Mouse (Mus musculus) embryonic facial prominence, embryonic 12.5 days (tissue): ENCODE data around the gene Dop1b. TPM values are rescaled to one million over a fixed set of nuclear protein-coding genes. Genes with fewer than 3 reads are reported as not detected.

Experiments
- ATAC-seq: fragments of 200-750 bp; cut with Nextera tagmentation; 2 replicates; pipeline ENCODE4 v1.8.0; 2017; ENCODE audit not compliant: insufficient number of reproducible peaks, insufficient read depth, low FRiP score, low TSS enrichment
- H3K27ac ChIP-seq: fragments of 300-500 bp; sonication (generic); 2 replicates; pipeline ENCODE4 v1.5.1; 2016; ENCODE audit warnings: mild to moderate bottlenecking
- H3K27me3 ChIP-seq: fragments of 300-500 bp; sonication (generic); 2 replicates; pipeline ENCODE4 v1.6.1; 2016; ENCODE audit warnings: mild to moderate bottlenecking, moderate library complexity
- H3K36me3 ChIP-seq: fragments of 300-500 bp; sonication (generic); 2 replicates; pipeline ENCODE4 v1.6.1; 2016; ENCODE audit warnings: mild to moderate bottlenecking
- H3K4me1 ChIP-seq: fragments of 300-500 bp; sonication (generic); 2 replicates; pipeline ENCODE4 v1.6.1; 2016
- H3K4me2 ChIP-seq: fragments of 300-500 bp; sonication (generic); replicated peaks from 2 replicates; pipeline ENCODE4 v1.6.1; 2016; ENCODE audit warnings: mild to moderate bottlenecking, moderate library complexity
- H3K4me3 ChIP-seq: fragments of 300-500 bp; sonication (generic); 2 replicates; pipeline ENCODE4 v1.5.1; 2016; ENCODE audit warnings: mild to moderate bottlenecking
- H3K9ac ChIP-seq: fragments of 300-500 bp; sonication (generic); 2 replicates; pipeline ENCODE4 v1.6.1; 2016; ENCODE audit warnings: mild to moderate bottlenecking, moderate library complexity
- H3K9me3 ChIP-seq: fragments of 300-500 bp; sonication (generic); 2 replicates; pipeline ENCODE4 v1.6.1; 2016; ENCODE audit warnings: mild to moderate bottlenecking, moderate library complexity
- WGBS: fragments of 180-500 bp; shearing (Covaris S2); methylation state at CpG from one replicate; pipeline ENCODE4 v1.1.7; 2016; 5-methylcytosine and 5-hydroxymethylcytosine counted together
- polyA plus RNA-seq: library from polyadenylated mRNA; unstranded; fragments of >200 nt; fragmentation: Nextera tagmentation; extraction: Ambion mirVana; gene quantifications from 2 replicates; pipeline ENCODE4 v1.2.1, GENCODE M21; 2016

The Dop1b gene
- polyA plus RNA-seq, 1 experiment from 2014 or later: 11.9 TPM

DNA sequence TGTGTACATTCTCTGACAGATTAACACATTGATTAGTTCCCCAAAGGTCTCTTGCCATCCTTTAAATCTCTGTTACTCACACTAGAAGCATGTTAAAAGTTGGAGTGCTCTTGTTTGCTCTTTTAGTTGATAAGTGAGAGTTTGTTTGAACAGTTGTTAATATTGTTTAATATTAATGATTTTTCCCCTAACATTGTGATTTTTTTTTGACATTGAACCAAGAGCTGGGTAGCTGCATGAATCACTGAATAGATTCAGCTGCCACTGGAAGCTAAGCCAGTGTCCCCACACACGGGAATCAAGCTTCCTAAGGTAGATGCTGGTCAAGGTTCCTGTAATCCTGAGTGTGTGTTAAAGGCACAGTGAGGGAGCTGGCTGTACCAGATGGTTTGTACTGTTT lies 31.2 kb downstream of the Dop1b start:
- no peak for ATAC-seq
- Histone ChIP-seq H3K36me3 (peaks cover 3% of the 10 kb centered on the region; the same call in 1 of the 2 replicates), H3K4me2 (no peak overlapping the region), H3K27ac (no peak overlapping the region), H3K9me3 (no peaks in the 10 kb centered on the region), H3K9ac (no peak overlapping the region), H3K4me1 (no peaks in the 10 kb centered on the region), H3K27me3 (no peaks in the 10 kb centered on the region), H3K4me3 (no peak overlapping the region)
- 62% methylated on average over 1 of the region's 1 CpGs for WGBS

DNA sequence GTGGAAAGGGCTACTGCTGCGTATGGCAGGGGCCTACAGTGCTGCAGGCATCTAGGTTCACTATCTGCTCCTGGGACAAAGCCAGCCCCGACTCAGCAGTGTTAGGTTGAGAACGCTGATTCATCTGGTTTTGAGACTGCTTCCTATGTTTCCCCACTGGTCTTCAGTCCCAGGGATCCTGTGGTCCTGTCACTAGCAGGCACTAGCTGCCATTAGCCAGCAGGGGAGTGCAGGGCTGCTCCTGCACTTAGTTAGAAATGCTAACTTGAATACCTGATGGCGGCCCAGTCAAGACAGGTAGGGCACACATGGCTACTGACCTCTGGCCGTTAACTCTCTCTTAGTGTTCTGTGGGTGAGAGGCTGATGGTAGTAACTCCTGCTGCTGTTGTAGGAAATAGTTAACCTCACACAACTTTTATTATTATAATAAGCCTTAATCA lies 32.4 kb downstream of the Dop1b start:
- no peak for ATAC-seq
- H3K4me3 ChIP-seq: no peak overlapping the region
- peaks cover 3% of the 10 kb centered on the region; the same call in 1 of the 2 replicates for H3K36me3 ChIP-seq
- no peaks in the 10 kb centered on the region for H3K9me3 ChIP-seq
- H3K27me3 ChIP-seq: no peaks in the 10 kb centered on the region
- no peaks in the 10 kb centered on the region for H3K4me1 ChIP-seq
- 65% methylated on average over 5 of the region's 5 CpGs for WGBS
- H3K9ac ChIP-seq: no peak overlapping the region
- no peak overlapping the region for H3K4me2 ChIP-seq
- no peak overlapping the region for H3K27ac ChIP-seq

DNA sequence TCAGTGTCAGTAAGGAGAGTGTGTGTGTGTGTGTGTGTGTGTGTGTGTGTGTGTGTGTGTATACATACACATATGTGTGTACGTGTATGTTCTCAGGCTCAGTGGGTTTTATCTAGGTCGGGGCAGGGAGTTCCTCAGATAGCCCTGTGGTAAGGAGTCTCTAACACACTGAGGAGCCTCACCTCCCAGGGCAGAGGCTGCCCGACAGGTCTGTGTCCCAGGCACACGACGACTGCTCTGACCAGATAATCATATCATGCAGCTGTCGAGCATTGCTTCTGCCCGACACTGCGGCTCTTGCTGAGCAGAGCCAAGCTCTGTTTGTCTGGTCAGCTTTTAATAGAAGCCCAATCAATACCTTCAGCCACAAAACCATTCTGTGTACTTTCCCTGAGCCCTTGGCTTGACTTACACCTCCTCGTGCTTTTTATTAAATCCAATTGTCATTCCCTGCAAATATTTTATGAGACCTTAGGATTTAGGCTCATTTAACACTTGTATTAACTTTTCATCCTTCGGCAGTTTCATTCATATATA lies 33.2 kb downstream of the Dop1b start:
- Histone ChIP-seq H3K36me3 (peaks cover 3% of the 10 kb centered on the region; the same call in 1 of the 2 replicates), H3K4me2 (no peak overlapping the region), H3K27me3 (no peaks in the 10 kb centered on the region), H3K4me3 (no peak overlapping the region), H3K4me1 (no peaks in the 10 kb centered on the region), H3K9ac (no peak overlapping the region), H3K27ac (no peak overlapping the region), H3K9me3 (no peaks in the 10 kb centered on the region)
- no peak for ATAC-seq
- 79% methylated on average over 10 of the region's 10 CpGs for WGBS

DNA sequence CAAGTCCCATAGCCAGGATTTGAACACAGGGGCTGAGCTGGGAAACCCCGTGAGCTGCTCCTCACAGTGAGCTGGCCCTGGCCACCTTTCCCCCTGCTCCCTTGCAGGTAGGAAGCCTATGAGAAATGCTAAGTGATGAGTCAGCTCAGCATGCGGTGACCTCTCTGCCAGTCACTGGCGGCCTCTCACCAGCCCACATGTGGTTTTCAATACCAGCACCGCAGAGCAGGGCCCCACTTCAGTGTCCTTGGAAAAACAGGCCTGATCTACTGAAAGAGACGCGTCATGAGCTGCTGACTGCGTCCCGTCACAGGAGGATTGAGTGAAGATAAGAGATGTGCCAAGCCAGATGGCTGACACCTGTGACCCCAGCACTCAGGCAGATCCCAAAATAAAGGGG lies 34.7 kb downstream of the Dop1b start:
- no peaks in the 10 kb centered on the region for H3K4me1 ChIP-seq
- no peak for ATAC-seq
- H3K36me3 ChIP-seq: peaks cover 2% of the 10 kb centered on the region; the same call in 1 of the 2 replicates
- 69% methylated on average over 8 of the region's 8 CpGs for WGBS
- H3K9ac ChIP-seq: no peak overlapping the region
- H3K27ac ChIP-seq: no peak overlapping the region
- no peak overlapping the region for H3K4me3 ChIP-seq
- no peaks in the 10 kb centered on the region for H3K9me3 ChIP-seq
- H3K27me3 ChIP-seq: no peaks in the 10 kb centered on the region
- no peak overlapping the region for H3K4me2 ChIP-seq

DNA sequence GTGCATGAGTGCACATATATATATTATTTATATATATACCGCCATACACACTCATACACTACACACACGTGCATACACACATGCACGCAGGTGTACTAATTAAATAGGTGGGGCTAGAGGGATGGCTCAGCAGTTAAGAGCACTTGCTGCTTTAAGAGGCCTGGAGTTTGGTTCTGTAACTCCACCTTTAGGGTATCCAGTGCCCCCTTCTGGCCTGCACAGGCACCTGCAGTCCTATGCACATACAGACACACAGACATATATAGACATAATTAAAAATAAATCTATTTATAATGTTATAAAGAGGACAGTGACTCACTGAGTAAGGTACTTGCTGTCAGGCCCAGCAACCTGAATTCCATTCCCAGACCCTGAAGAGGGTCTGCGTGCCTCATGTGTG lies 35.3 kb downstream of the Dop1b start:
- no peaks in the 10 kb centered on the region for H3K9me3 ChIP-seq
- WGBS: 92% methylated on average over 4 of the region's 4 CpGs
- H3K27ac ChIP-seq: no peak overlapping the region
- H3K36me3 ChIP-seq: no peaks in the 10 kb centered on the region
- no peak overlapping the region for H3K9ac ChIP-seq
- H3K4me3 ChIP-seq: no peak overlapping the region
- H3K27me3 ChIP-seq: no peaks in the 10 kb centered on the region
- H3K4me1 ChIP-seq: no peaks in the 10 kb centered on the region
- no peak overlapping the region for H3K4me2 ChIP-seq
- no peak for ATAC-seq

DNA sequence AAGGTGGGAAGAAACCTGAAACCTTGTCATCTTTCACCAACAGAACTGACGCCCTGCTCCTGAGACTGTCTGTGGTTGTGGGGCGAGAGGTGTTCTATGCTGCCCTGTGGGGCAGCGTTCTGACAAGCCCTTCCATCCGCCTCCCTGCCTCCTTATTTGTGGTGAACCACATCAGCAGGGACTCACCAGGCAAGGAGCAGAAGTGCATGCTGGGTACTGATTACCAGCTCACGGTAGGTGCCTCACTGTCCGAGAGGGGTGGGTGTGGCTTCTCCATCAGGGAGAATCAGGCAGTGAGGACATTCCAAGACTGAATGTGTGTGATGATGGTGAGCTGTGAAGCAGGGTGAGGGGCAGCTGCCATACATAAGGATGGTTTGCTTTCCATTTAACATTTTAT lies 35.7 kb downstream of the Dop1b start:
- Histone ChIP-seq H3K4me2 (no peak overlapping the region), H3K4me1 (no peaks in the 10 kb centered on the region), H3K27me3 (no peaks in the 10 kb centered on the region), H3K9ac (no peak overlapping the region), H3K36me3 (no peaks in the 10 kb centered on the region), H3K27ac (no peak overlapping the region), H3K9me3 (no peaks in the 10 kb centered on the region), H3K4me3 (no peak overlapping the region)
- WGBS: 65% methylated on average over 6 of the region's 6 CpGs
- ATAC-seq: no peak

DNA sequence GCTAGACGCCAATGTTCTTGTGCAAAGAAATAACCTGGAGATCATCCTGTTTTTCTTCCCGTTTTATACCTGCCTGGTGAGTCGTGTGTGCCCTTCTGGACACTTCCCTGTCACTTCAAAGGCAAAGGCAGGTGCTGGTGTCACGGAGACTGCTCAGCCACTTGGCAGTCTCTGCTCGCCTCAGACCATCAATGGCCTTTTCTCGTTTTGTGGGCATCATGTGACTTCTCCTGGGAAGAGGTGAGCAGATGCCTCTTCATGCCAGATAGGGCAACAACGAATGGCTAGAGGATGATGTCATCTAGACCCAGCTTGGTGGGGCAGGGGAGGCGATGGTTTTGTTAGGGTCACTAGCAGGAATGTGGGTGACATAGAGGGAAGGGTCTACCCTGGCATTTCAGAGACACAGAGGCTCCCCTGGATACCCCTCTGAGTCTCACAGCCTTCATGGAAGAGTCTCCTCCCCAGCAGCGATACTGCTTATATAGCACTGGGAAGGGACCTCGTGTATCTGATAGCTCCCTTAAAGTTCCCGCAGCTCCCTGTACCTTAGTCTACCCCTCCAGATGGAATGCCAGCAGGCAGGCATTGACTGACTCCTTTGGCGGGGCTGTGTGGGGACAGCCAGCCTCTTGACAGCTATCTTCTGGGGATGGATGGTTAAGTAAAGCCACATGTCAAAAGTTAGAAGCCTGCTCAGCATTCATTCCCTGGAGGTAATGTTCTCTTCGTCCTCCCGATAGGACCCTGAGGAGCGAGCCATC lies 37.6 kb downstream of the Dop1b start:
- H3K4me3 ChIP-seq: no peak overlapping the region
- no peaks in the 10 kb centered on the region for H3K27me3 ChIP-seq
- ATAC-seq: no peak
- no peak overlapping the region for H3K4me2 ChIP-seq
- H3K4me1 ChIP-seq: no peaks in the 10 kb centered on the region
- no peaks in the 10 kb centered on the region for H3K36me3 ChIP-seq
- WGBS: 73% methylated on average over 15 of the region's 15 CpGs
- no peak overlapping the region for H3K9ac ChIP-seq
- H3K9me3 ChIP-seq: no peaks in the 10 kb centered on the region
- H3K27ac ChIP-seq: no peak overlapping the region

DNA sequence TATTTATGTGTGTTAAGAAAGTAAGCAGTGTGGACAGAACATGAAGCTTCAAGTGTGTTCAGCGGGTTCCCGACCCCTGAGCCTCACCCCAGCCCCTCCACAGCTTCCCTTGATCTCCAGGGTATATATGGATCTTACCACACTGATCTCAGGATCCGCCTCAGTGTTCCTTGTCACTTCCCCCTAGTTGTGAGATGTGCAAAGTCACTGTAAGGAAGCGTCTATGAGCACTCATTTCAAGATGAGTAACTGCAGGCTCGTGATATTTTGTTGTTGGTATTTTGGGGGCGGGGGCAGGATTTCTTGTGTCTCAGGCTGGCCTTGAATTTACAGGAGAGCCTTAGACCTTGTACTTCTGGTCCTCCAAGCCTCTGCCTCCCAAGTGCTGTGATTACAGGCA lies 38.8 kb downstream of the Dop1b start:
- Histone ChIP-seq H3K27ac (no peak overlapping the region), H3K9ac (no peak overlapping the region), H3K4me1 (no peaks in the 10 kb centered on the region), H3K4me2 (no peak overlapping the region), H3K9me3 (no peaks in the 10 kb centered on the region), H3K27me3 (no peaks in the 10 kb centered on the region), H3K4me3 (no peak overlapping the region), H3K36me3 (0 out of 2 replicates have a peak, but pooled peaks cover 4% of the 10 kb centered on the region)
- no peak for ATAC-seq
- WGBS: 79% methylated on average over 6 of the region's 6 CpGs

DNA sequence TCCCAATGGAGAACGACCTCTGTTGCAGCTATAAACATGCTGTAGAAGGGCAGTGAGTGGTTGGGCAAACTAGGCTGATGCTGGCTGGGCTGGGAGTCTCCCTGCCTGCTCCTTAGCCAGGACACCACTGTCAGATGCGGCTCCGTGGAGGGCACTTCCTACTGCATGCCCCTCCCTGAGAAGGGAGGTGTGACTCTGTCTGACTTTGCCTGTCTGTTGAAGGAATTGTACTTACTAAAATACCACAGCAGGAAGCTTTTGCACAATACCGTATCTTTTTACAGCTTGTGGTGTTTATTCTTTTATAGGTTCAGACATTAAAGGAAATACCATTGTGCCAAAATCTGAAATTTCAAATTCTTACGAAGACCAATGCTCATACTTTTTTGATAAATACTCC lies 40.1 kb downstream of the Dop1b start:
- H3K4me3 ChIP-seq: no peak overlapping the region
- H3K4me1 ChIP-seq: no peaks in the 10 kb centered on the region
- 62% methylated on average over 5 of the region's 5 CpGs for WGBS
- H3K9ac ChIP-seq: no peak overlapping the region
- no peak overlapping the region for H3K4me2 ChIP-seq
- no peak for ATAC-seq
- no peaks in the 10 kb centered on the region for H3K9me3 ChIP-seq
- H3K27me3 ChIP-seq: no peaks in the 10 kb centered on the region
- H3K36me3 ChIP-seq: 0 out of 2 replicates have a peak, but pooled peaks cover 4% of the 10 kb centered on the region
- H3K27ac ChIP-seq: no peak overlapping the region

DNA sequence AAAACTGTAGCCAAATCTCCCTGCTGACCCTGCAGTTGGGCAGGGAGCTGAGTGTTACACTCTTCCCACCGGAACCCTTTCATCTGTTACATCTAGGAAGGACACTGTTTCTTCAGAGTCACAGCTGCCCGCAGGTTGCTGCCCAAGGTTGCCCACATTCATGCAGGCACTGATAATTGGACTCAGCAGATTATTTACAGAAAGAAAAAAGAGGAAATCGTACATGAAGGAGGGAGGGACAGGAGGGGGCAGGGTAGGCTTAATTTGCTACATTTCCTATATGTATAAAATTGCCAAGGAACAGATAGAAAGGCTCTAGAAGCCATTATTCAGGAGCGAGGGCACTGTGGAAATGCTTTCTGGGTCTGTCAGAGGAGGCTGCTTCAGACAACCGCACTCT lies 44.9 kb downstream of the Dop1b start:
- 75% methylated on average over 5 of the region's 5 CpGs for WGBS
- Histone ChIP-seq H3K4me2 (no peak overlapping the region), H3K36me3 (peaks cover 14% of the 10 kb centered on the region; the same call in 1 of the 2 replicates), H3K4me1 (no peaks in the 10 kb centered on the region), H3K27me3 (0 out of 2 replicates have a peak, but pooled peaks cover 4% of the 10 kb centered on the region), H3K9me3 (no peaks in the 10 kb centered on the region), H3K27ac (no peak overlapping the region), H3K9ac (no peak overlapping the region), H3K4me3 (no peak overlapping the region)
- no peak for ATAC-seq

DNA sequence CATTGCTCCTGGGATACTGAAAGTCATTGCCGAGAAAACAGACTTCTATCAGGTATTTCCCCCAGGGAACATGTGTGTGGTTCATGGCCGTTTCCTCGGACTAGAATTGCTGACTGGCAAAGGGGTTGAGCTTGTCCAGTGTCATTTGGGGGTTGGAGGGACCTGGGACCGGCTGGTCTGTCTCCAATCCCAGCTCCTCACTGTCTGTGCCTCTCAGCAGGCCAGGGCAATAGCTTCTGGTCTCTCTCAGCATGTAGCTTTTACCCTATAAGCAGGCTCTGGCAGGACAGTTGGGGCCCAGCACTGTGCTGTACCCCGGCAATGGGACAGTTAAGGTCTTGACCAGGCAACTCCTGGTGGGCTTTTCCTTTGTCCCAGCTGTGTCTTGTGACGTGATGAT lies 51.7 kb downstream of the Dop1b start:
- no peak overlapping the region for H3K4me3 ChIP-seq
- 0 out of 2 replicates have a peak, but pooled peaks cover 1% of the 10 kb centered on the region for H3K27me3 ChIP-seq
- H3K9me3 ChIP-seq: no peaks in the 10 kb centered on the region
- H3K27ac ChIP-seq: no peak overlapping the region
- no peak overlapping the region for H3K4me2 ChIP-seq
- H3K4me1 ChIP-seq: no peaks in the 10 kb centered on the region
- no peak for ATAC-seq
- peaks cover 9% of the 10 kb centered on the region; the same call in 1 of the 2 replicates for H3K36me3 ChIP-seq
- 66% methylated on average over 6 of the region's 6 CpGs for WGBS
- H3K9ac ChIP-seq: no peak overlapping the region

DNA sequence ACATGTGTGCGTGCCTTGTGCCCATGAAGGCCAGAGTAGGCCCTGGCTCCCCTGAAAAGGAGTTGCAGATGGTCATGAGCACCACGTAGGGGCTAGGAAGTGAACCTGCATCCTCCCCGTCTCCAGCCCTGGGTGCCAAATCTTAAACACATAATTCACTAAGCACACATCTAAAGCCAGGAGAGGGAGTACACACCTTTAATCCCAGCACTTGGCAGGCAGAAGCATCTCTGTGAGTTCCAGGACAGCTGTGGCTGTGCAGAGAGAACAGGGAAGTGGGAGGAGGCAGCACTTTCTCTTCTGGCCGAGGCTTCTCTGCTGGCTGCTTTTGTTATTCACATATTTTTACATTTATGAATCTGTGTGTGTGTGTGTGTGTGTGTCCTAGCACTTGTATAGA lies 52.9 kb downstream of the Dop1b start:
- WGBS: 71% methylated on average over 4 of the region's 4 CpGs
- Histone ChIP-seq H3K9ac (no peak overlapping the region), H3K27ac (no peak overlapping the region), H3K4me3 (no peak overlapping the region), H3K9me3 (no peaks in the 10 kb centered on the region), H3K4me2 (no peak overlapping the region), H3K27me3 (no peaks in the 10 kb centered on the region), H3K36me3 (peaks cover 6% of the 10 kb centered on the region; the same call in 1 of the 2 replicates), H3K4me1 (no peaks in the 10 kb centered on the region)
- no peak for ATAC-seq
